1 mouse cellular context compared by ENCODE assay signal in the genomic region with DNA sequence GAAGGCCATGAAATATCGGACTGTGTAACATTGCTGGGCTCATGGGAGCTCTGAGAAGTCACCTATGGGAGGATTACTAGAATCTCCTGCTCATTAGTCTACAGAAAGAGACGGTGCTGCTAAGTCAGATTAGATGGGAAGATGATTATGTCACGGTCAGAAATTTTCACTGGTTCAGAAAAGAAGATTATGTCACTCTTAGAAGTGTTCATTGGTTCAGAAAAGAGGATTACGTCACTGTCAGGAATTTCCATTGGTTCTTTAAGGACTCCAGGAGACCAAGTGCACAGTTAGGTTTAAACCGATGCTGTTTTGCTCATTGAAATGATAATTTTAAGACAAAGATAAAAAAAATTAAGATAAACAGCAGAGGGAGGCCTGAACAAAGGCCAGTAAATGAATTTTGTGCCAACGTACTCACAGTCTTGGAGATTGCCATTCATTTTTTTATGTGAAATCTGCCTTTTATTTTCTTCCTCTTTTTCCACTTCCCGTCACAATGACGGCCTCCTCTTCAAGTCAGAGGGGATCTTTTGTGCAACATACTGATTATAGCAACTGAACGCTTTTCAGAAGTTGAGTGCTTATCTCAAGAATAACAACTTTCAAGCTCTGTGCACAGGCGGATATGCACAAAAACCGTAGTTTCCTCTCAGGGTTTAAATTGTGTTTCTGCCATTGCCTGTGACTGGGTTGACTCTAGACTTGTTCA.
A peak's percentile ranks its signal among the peaks of the same experiment; 100 is the strongest.
TF ChIP-seq lines count a peak whose summit lies in the region.

No protein-coding gene starts in this region.

TF ChIP-seq in MEL, 35 proteins besides CTCF, POLR2A, EP300 and RAD21 (continued from another document):
- 0 out of 2 replicates have a peak, but pooled peaks have one; percentile 22 for TF ChIP-seq GABPA (IDR thresholded peaks at IDR 0.05; ENCODE audit: low read depth, low read length)
- peak; percentile 11; the same call in 1 of the 2 replicates for TF ChIP-seq MAZ (IDR thresholded peaks at IDR 0.05; ENCODE audit: low read depth, low read length)
- peak; percentile 86 for TF ChIP-seq ZNF384 (IDR thresholded peaks at IDR 0.05; ENCODE audit: low read depth, low read length)
- TF ChIP-seq GATA1 (IDR thresholded peaks at IDR 0.05; ENCODE audit: low read depth, low read length) = peak; percentile 94
- peak; percentile 94 for TF ChIP-seq MYB (IDR thresholded peaks at IDR 0.05; ENCODE audit: low read depth, low read length)
- TF ChIP-seq ELF1 (IDR thresholded peaks at IDR 0.05; ENCODE audit: low read depth, low read length) = 0 out of 2 replicates have a peak, but pooled peaks have one; percentile 34
- TF ChIP-seq RCOR1 (IDR thresholded peaks at IDR 0.05; ENCODE audit: low read depth, low read length) = peak; percentile 97
- 0 out of 2 replicates have a peak, but pooled peaks have one; percentile 1 for TF ChIP-seq ZC3H11A (IDR thresholded peaks at IDR 0.05; ENCODE audit: low read depth, low read length)
- no peak; the same call in none of the 2 replicates for TF ChIP-seq KAT2A (conservative IDR thresholded peaks at IDR 0.05; ENCODE audit: low read depth, low read length)
- no peak for TF ChIP-seq SMC3 (IDR thresholded peaks at IDR 0.05; ENCODE audit: low read depth, low read length)
- peak; percentile 51; the same call in 1 of the 2 replicates for TF ChIP-seq MXI1 (IDR thresholded peaks at IDR 0.05; ENCODE audit: low read depth, low read length)
- peak; percentile 83 for TF ChIP-seq SIN3A (IDR thresholded peaks at IDR 0.05; ENCODE audit: low read length)
